Mouse (Mus musculus): ENCODE results near the gene 2310061N02Rik.

- TF ChIP-seq MAFK (IDR thresholded peaks at IDR 0.05; ENCODE audit: insufficient read depth, low read depth, low read length) (no peak), ZNF384 (IDR thresholded peaks at IDR 0.05; ENCODE audit: low read depth, low read length) (no peak), CHD2 (IDR thresholded peaks at IDR 0.05; ENCODE audit: low read depth, low read length) (no peak), HCFC1 (IDR thresholded peaks at IDR 0.05; ENCODE audit: borderline replicate concordance, insufficient read depth, low read length) (no peak)
These were observed 37.1 kb upstream of the 2310061N02Rik start for GRCm38 (mm10) chr16:88744750-88745340.

Data from ES-E14 (cell line).